Mouse (Mus musculus) erythroblast, embryonic 14.5 days (primary cell): ENCODE data around the gene Sec14l4.

Experiments
- GATA1 ChIP-seq: IDR thresholded peaks from 2 replicates; pipeline ENCODE4 v1.6.1; 2012; ENCODE audit warnings: low read length, inconsistent platforms, mixed read lengths
- TAL1 ChIP-seq: IDR thresholded peaks from 3 replicates; pipeline ENCODE4 v1.6.1; 2012; ENCODE audit warnings: low read length, inconsistent platforms, mixed read lengths

DNA sequence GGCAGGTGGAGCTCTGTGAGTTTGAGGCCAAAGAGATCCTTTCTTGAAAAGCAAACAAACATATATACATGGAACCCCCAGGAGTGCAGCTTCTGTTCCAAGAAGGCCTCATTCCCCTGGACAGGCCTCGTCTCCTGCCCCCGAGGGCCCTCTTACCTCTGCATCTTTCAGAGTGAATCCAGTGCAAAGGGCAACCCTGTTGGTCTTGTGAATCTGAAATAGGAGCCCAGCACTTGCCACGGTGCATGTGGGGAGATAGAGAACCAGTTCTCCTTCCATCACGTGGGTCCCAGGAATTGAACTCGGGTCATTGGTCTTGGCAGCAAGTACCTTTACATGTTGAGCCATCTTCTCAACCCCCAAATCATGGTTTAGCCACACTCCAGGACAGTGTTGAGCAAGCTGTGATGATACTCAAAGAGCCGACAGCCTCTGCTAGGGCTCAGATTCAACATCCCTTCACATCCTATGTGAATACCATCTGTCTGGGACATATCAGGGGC, 9.9 kb downstream of the Sec14l4 start:
- TF ChIP-seq GATA1 (no peak), TAL1 (no peak)
